ENCODE assay signal across 14 mouse cellular contexts in the genomic region with DNA sequence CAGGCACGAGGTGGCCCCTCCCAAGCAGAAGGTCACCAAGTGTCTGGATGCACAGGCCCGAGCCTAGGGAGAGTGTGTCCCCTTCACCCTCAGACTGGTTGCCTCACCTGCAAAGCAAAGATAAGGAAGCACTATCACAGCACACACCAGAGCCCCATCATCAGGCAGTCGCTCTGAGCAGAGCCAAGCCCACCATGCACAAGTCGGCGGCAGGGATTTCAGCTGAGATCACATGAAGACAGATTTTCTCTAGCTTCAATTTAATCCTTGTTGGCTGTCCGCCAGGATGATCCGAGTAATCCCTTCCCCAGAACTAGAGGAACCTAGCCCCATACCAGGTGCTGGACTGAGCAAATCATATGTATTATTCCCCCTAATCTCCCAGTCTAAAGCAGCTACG.
DNase-seq lines count a peak whose midpoint lies in the region; ATAC-seq lines count a peak whose summit lies in the region.
"Had no signal": no experiment of that assay in that cellular context is flagged by ENCODE, and none has a peak within 500 bp of the region (broad histone marks: within the 10 kb centered on the region; RNA-seq: fewer than 3 reads in every experiment).

No protein-coding gene starts in this region.

- H3K9me3 ChIP-seq in forebrain, embryonic 12.5 days = no peaks in the 10 kb centered on the region
- H3K9me3 ChIP-seq in forebrain, embryonic 11.5 days (ENCODE audit: control insufficient read depth, low read length) = no peaks in the 10 kb centered on the region
- H3K9me3 ChIP-seq: neural tube, embryonic 15.5 days had no signal

- 63% methylated on average over 8 of the region's 8 CpGs for WGBS in forebrain, embryonic 12.5 days
- 71% methylated on average over 8 of the region's 8 CpGs for WGBS in forebrain, embryonic 11.5 days

- H3K27me3 ChIP-seq in forebrain, embryonic 12.5 days = no peaks in the 10 kb centered on the region
- H3K27me3 ChIP-seq in forebrain, embryonic 11.5 days (ENCODE audit: control insufficient read depth, insufficient read depth, low read length) = no peaks in the 10 kb centered on the region
- H3K27me3 ChIP-seq: neural tube, embryonic 15.5 days had no signal

- no peak for ATAC-seq in forebrain, embryonic 12.5 days (ENCODE audit: low FRiP score)
- no peak for ATAC-seq in forebrain, embryonic 11.5 days (replicated peaks; ENCODE audit: low FRiP score)
- peak; percentile 33; the same call in 1 of the 2 replicates for ATAC-seq in megakaryocyte progenitor cell, adult 5-6 weeks (replicated peaks; ENCODE audit: poor library complexity)

- peaks cover 18% of the 10 kb centered on the region for H3K4me1 ChIP-seq in forebrain, embryonic 12.5 days
- H3K4me1 ChIP-seq in forebrain, embryonic 11.5 days (replicated peaks; ENCODE audit: control insufficient read depth, insufficient read depth, low read length) = no peaks in the 10 kb centered on the region

- DNase-seq in forebrain, embryonic 11.5 days (ENCODE audit: low spot score) = no peak
- DNase-seq in right cerebral cortex, postnatal 4 days = peak; percentile 51
- DNase-seq in right cerebral cortex, postnatal 25 days = no peak
- no peak for DNase-seq in thymus, postnatal 25 days
- DNase-seq in kidney, postnatal 10 days = no peak
- no peak for DNase-seq in heart, adult 9 months (ENCODE audit: low spot score in 2 of 2)
- DNase-seq: adrenal gland, postnatal 25 days; lung, postnatal 4 days; spleen, adult 18-20 months; thymus, postnatal 36 days had no signal

- no peak overlapping the region for H3K9ac ChIP-seq in forebrain, embryonic 12.5 days
- H3K9ac ChIP-seq in forebrain, embryonic 11.5 days (ENCODE audit: low read length) = no peak overlapping the region
- H3K9ac ChIP-seq: neural tube, embryonic 15.5 days had no signal

- no peaks in the 10 kb centered on the region for H3K36me3 ChIP-seq in forebrain, embryonic 12.5 days (replicated peaks)
- H3K36me3 ChIP-seq in forebrain, embryonic 11.5 days (ENCODE audit: control insufficient read depth, insufficient read depth, low read length) = no peaks in the 10 kb centered on the region
- H3K36me3 ChIP-seq: neural tube, embryonic 15.5 days had no signal

- H3K4me3 ChIP-seq in forebrain, embryonic 12.5 days (replicated peaks) = no peak overlapping the region
- H3K4me3 ChIP-seq in forebrain, embryonic 11.5 days (ENCODE audit: low read depth, low read length) = no peak overlapping the region
- H3K4me3 ChIP-seq: neural tube, embryonic 15.5 days had no signal

- no peak overlapping the region for H3K4me2 ChIP-seq in forebrain, embryonic 12.5 days
- H3K4me2 ChIP-seq in forebrain, embryonic 11.5 days (ENCODE audit: low read depth, low read length, severe bottlenecking) = no peak overlapping the region
- H3K4me2 ChIP-seq: heart, embryonic 11.5 days; neural tube, embryonic 15.5 days had no signal

- H3K27ac ChIP-seq in forebrain, embryonic 12.5 days = 0 out of 2 replicates have a peak overlapping the region, but pooled peaks have one; percentile 31
- no peak overlapping the region for H3K27ac ChIP-seq in forebrain, embryonic 11.5 days (ENCODE audit: low read depth, low read length)
- H3K27ac ChIP-seq: neural tube, embryonic 15.5 days had no signal
